Mouse (Mus musculus) urinary bladder, postnatal 4 days (tissue): Measurements from ENCODE around the gene Fam187a.

ENCODE experiments used
- DNase-seq, 2 experiments: peaks; one replicate each; pipeline ENCODE4 v3.0.0; 2021 to 2022; ENCODE audit warnings: low spot score in 2 of 2

The Fam187a gene

DNA sequence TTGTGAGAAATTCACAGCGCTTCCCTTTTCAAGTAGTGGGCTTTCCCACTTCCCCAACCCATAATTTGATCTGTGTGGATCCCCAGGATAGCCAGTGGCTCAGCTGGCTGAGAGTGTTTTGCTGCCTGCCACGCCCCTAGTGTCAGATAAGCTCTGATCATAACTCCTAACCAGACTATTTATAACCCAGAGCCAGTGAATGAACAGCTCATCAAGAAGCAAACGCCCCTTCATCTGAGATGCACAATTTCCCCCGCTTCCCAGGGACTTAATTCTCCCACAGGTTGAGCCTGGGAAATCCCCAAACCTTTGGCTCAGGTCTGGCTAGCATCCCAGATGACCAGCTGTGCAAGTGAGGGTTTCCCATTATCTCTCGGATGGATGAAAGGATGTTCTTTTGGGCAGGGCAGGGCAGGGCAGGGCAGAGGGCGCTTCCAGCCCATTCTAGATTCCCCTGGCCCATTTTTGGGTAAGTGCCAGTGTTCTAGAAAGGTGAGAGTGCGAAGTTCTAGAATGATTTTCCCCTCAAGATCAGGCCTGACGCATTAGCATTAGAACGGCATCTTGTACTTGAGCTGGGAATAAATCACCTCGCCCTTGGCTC lies at the start of gene Fam187a:
TSS of gene Fam187a (plus strand) at position 554 of the 604 bp plus-strand sequence.
- no peak for DNase-seq

DNA sequence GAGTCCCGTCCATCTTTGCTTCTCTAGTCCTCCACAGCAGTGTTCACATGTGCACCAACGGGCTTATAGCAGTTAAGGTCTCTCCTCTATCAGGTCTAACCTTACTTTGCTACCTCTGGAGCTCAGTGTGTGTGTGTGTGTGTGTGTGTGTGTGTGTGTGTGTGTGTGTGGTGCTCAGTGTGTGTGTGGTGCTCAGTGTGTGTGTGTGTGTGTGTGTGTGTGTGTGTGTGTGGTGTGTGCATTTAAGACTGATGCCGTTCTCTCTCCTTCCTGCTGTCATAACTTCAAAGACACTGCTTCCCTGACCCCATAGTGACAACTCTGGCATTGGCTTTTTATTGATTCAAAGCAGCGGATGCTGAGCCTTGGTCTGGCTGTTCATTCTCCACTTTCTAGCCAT lies 49.4 kb upstream of the Fam187a start, which contains the start of gene Higd1b:
TSS of gene Higd1b (plus strand) at position 301 of the 400 bp plus-strand sequence.
- no peak for DNase-seq

DNA sequence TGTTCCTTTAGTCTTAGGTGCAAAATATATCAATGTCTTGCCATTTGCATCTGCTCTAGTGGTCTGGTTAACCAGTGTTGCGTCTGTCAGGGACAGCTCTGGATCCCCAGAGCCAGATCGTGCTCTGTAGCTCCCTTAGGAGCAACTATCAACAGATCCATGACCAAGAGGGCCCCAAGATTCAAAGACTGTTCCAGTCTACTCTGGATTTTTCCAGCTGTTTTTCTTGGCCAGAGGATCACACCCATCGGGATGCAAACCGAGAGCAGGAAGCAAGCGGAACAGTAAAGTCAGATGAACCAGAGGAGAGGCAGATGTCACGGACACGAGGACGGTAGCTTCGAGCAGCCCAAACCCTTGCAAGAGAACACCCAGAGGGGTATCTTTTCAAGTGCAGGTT lies 48.8 kb upstream of the Fam187a start:
- DNase-seq, result no peak

DNA sequence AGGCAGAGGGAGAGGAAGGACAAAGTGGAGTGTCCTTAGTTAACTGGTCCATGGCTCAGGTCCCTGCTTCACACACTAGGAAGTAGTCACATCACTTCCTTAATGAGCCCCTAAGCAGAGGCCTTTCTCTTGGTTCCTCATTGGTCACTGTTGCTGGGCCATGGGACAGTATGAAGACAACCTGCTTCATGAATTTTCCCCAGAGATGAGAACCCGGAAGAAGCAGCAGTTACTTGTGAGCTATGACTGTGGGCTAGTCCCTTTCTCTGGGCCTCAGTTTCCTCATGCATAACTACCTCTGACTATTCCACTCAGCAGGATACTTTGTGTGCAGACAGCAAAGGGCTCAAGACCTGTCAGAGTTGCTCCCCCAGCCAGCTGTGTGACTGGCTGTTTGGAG lies 47.6 kb upstream of the Fam187a start:
- DNase-seq, result no peak

DNA sequence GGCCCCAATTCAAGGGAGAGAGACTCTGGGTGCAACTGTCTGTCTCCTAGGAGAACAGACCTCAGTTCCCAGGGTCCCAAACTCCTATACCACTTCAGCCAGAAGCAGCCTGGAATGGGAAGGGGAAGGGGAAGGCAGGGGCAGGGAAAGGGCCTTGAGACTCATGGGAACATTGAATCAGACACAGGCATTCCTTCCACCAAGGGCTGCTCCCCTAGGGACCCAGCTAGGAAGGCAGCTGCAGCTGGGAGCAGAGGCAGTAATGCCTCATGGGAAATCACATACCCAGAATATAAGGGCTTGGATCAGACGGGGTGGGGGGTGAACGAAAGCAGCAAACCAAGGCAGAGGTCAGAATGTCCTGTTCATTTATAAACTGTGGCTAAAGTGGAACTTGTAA lies 46.8 kb upstream of the Fam187a start:
- no peak for DNase-seq

DNA sequence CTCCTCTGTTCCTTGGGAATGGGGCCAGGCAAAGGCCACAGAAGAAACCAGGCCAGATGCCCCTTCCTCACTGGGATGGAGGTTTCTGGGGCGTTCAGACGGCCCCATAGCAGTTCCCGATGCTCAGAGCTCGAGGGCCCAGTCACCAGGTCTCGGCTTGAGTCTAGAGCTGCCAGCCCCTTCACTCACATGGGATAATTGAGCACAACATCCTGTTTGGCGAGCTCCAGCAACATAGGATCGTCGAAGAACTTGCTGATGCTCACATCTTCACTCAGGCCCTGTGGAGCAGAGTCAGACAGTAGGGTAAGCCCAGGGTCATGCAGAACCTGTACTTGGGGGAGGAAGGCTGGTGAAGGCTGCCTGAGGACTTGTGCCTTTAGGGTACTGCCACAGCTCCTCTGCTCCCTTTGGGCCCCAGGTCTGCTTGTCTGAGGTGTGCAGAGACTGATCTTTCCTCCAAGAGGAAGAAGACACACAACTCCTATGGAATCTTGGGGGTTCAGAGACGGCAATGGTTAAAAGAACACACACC lies 46.3 kb upstream of the Fam187a start:
- DNase-seq, result no peak

DNA sequence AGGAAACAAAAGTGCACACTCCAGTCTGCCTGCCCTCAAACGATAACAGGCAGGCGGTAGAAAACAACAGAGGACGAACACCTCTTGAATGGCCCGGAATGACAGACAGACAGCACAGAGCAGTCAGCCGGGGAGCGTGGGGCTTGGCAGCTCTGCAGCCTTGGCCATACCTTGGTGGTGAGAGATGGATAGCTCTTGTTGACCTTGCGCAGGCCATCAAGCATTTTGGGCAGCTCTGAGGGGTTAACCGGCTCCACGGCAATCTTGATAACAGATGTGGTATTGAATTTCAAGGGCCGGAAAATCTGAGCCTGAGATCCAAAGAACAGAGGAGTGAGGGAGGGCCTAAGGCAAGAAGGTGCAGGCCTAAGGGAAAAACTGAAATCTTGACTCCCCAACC lies 39.0 kb upstream of the Fam187a start:
- DNase-seq, result no peak

DNA sequence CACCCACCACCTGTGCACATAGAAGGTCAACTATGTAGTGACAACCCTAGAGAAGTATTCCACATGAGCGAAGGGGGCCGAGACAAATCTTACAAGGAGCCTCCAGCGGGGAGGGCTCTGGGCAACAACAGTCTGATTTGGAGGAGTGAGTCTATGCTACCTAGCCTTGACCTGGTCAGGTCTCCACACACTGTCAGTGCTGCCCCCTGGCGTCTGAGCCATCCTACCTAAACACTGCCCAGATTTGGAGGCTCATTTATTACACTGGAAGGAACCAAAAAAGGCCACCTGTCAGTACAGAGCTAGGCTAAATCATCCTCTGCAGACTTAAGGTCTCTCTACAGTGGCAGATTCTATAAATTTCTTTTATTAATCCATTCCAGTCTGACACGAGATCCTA lies 33.1 kb upstream of the Fam187a start:
- peak in 1 of 2 experiments; percentile 76 for DNase-seq

DNA sequence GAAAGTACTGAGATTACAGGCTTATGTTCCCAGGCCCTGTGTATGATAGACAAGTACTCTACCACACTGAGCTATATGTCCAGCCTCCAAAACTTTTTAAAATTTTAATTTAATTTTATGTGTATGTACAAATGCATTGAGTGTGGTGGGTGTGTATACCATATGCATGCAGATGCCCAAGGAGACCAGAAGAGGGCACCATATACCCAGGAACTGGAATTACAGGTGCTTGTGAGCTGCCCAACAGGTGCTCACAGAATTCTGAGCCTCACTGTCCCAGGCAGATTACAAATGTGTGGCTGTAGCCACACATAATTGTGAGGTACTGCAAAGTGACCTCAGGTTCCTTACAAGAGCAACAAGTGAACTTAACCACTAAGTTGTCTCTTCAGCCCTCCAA lies 31.2 kb upstream of the Fam187a start:
- DNase-seq, result no peak

DNA sequence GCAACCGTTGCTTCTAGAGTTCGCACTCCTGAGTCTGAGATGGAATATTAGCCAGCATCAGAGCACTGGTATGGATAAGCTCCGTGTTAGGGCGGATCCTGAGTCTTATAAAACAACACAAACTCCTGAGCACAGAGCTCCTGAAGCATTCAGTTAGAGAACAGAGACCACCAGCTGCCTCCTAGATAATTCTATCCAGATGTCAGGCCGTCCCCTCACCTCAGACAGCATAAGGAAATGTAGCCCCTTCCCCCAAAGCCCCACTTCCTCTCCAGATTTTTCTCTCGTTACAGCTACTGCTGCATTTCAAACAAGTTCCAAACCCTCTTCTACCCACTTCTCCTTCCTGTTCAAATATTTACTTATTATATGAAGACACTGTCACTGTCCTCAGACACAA lies 29.0 kb upstream of the Fam187a start:
- no peak for DNase-seq

DNA sequence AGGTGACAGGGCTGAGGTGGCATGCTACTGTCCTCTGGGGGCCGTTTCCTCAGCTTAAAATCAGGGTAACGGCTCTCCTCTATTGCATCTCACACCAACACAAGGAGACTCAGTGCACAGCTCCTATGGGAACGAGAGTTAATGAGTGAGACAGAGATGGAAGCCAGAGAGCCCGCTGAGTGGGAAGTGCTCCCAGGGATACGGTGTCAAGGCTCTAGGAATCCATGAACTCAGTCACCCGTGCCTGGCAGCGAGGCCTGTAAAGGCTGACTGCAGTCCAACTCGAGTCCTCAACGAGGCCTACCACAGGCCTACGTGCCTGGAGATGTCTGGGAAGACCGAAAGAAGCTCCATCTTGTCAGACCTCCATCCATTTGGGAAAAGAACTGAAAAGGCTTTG lies 26.0 kb upstream of the Fam187a start:
- DNase-seq, result no peak

DNA sequence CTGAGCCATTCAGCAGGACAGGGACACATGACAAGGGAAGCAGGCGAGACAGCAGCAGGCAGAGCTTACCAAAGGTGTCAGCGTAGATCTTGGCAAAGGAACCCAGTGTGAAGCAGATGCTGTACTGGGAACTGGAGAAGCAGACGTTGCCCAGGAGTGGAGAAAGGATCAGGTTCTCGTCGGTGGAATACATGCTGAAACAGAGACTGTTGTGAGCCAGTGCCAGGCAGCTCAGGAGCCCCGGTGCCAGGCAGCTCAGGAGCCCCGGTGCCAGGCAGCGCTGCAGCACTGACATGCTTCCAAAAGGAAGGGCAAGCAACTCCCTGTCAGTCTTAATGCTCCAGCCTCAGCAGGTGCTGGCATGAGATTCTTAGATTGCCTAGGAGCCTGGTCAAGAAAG lies 25.0 kb upstream of the Fam187a start:
- no peak for DNase-seq

DNA sequence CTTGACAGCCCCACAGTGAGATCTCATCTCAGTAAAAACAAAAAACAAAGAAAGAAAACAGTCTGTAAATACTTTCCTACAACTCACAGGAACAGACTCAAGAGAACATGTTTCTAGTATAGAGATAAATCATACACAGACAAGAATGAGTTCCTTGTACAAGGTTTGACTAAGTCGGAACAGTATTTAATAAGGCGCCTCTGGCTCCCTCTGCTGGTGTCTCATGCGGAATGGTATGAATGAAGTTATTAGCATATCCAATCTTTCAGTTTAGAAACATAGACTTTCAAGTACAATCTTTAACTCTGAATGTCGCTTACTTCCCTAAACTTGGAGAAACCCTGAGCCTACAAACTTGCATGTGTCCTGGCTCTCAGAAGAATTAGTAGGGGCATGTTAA lies 20.7 kb upstream of the Fam187a start:
- no peak for DNase-seq

DNA sequence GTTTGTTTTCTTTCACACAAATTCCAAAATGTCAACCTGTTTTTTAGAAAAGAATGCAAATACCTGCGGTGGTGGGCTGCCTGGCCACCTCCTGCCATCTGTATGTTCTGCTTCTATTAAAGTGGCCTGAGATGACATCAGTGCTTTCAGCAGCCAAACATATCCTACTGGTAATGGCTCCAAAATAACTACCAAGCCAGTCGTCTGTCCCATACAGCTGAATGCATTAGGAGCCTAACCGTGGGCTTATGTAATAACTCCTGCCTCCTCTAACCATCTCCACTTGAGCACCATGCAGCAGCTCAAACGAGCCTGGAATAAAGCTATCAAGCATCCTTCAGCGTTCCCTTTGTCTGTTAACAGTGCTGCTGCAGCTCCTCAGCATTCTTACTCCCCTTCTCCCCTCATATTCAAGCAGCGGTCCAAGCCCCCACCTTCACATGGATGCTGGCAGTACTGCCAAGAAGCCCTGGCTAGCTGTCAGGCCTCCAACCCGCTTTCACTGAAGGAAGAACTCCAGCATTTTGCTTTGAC lies 10.1 kb upstream of the Fam187a start:
- DNase-seq, result no peak

DNA sequence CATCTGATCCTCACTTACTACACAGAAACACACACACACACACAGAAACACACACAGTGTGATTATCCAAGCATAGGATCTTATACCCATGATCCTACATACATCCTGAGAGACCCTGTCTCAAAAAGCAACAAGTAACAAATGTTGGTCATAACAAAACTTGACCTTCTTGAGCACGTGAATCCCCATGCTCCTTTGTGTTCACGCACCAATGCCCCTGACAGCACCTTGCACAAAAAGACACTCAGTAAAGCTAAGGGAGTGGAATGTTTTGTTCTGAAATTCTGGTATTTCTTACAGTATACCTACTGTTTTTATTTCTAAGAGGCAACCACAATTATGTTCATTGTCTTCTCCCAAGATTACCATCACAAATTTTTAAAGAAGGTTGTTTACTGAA lies 5.4 kb upstream of the Fam187a start:
- DNase-seq, result no peak

DNA sequence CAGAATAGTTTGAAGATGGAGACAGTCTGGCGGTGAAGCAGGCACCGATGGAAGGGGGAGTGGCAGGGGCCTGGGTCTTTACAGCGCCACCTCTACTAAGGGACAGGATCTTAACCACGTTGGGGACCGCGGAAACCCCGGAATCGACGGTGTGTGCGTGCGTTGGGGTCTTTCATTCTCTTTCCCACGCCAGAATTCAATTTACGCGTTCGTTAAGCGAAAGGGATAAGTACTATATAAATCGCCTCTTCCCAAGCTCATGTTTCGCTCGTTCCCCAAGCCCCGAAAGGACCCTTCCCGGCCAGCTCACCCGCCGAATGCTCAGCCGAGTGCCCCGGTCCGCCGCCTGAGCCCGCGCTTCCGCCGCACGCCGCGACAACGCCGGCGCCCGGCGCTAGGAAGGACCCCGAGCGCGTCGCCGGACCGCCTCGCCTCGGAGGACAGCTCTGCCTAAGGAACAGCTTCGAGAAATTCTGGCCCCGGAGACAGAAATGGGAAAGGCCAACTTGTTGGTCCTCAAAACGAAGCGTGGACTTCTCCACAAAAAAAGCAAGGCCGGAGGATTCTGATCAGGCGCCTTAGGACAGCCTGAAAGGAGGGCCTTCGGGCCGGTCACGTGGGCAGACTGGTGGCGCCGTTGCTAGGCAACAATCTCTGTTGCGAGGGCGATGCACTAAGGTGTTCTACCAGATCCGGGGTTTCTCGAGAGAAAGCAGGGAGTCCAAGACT lies 4.2 kb upstream of the Fam187a start, which contains the start of the genes Eftud2 and Ccdc103:
TSS of gene Eftud2 (minus strand) at position 401 of the 729 bp plus-strand sequence.
TSS of gene Ccdc103 (plus strand) at position 620 of the 729 bp plus-strand sequence.
- peak; percentile 87 to 91 for DNase-seq

DNA sequence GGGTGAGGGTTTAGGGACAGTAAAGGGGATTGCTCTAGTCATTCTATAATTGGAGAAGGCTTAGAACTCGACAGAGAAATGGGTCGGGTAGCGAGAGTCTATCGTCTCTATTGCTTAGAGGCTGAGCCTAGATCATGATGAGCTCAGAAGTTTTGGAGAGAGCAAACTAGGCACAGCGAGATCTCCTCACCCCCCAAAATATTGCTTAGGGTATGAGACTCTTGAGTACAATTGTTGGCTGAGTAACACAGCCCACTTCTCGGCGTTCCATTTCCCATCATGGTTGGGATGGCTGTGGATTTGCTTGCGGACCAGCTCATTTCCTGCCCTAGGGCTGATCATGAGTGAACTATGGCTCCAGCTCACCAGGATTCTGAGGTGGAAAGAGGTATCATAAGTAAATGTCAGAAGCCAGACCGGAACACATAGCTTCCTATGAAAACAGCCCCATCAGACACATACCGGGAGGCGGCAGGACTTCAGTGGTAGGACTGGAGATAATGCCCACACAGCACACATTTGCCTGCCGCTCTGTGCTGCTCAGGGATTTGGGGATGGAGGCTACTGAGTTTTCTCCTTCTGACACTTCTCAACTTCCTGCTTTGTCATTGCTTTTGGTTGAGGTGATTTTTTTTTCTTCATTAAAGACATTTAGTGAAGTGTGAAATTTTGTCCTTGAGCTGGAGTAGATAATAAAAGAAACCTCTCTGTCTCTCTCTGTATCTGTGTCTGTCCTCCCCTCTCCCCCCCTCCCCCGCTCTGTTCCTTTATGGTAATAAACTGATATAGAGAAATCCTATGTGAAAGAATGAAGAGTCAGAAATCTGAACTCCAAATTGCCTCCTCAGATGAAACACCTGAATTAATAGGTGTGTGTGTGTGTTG lies 3.4 kb upstream of the Fam187a start:
- DNase-seq, result no peak

DNA sequence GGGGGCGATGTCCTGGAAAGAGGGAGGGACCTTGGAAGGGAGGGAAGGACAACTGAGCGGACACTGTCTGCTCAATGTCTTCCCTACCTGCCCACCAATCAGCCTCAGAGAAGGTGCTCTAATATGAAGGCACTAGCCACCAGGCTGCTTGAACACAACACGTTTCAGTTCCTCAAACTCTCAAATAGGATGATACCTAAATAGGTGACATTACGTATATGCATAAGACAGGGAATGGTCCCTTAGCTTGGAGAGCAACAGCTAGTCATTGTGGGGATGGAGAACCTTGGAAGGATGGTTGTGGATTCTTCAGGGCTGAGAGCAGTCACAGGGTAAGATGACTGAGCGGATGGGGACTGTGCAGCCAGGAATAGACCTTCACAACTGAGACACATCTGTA lies 2.5 kb downstream of the Fam187a start:
- no peak for DNase-seq

DNA sequence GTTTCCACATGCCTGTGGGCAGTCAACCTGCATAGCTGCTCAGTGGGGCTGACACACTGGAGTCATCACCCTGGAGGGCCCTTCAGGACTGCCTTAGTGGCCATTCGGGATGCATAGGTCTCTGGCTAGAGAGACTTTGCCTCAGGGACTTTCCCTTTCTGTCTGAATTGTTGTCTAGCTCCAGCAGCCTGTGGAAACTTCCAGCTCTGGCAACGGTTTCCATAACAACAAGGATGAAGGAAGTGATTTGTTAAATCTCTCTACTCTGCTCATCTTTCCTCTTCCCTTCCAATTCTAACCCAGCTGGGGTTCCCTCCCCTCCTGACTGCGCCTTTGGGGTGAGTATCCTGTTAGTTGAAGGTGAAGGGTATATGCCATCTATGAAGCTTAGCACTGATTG lies 3.2 kb downstream of the Fam187a start:
- no peak for DNase-seq

DNA sequence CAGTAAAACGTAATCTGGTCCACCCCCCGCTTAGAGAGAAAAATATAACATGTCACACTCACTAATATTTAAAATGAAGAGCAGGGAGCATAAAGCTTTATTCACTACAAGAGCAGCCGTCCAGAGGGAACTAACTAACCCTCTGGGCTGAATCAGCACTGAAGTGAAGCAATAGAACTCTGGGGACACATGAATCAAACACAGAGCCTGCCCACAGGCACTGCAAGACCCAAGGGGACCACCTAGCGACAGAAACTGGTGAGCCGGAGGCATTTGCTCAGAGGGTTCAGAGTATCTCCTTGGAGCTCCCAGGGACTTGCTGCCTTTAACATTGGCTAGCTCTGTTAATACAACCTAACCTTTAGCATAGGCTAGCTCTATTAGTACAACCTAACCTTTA lies 5.1 kb downstream of the Fam187a start:
- no peak for DNase-seq

DNA sequence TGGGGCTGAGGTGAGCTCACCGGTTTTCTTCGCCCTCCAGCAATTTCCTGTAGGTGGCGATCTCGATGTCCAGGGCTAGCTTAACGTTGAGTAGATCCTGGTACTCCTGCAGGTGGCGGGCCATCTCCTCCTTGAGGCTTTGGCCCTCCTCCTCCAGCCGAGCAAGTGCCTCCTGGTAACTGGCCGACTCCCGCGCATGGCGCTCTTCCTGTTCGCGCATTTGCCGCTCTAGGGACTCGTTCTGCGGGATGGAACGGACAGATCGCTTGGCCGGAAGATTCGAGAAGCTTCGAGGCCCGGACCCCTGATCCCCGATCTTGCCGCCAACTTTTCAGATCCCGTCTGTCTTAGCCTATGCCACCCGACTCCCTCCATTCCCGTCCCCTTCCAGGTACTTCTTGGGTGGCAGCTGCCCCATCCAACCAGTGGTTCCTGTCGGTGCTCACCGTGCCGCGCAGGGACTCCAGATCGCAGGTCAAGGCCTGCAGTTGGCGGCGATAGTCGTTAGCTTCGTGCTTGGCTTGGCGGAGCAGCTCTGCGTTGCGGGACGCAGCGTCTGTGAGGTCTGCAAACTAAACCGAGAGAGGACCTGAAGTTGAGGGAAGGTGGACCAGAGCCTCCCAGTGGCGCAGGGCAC lies 8.2 kb downstream of the Fam187a start:
- DNase-seq, result peak; percentile 72 to 77
